Mouse (Mus musculus): ENCODE data around the gene Olfr572. TPM values are rescaled to one million over a fixed set of nuclear protein-coding genes. Genes with fewer than 3 reads are reported as not detected.

Gene Olfr572
- total and polyA plus RNA-seq, 2 experiments from 2014 or later: not detected

GRCm38 (mm10) chr7:102958137-102958536 is 33.9 kb downstream of the Olfr572 start:
- DNase-seq (ENCODE audit: low spot score) (no peak), ATAC-seq (ENCODE audit: low FRiP score) (no peak)
- Histone ChIP-seq H3K36me3 (ENCODE audit: insufficient read depth, low read length) (no peaks in the 10 kb centered on the region), H3K4me2 (ENCODE audit: low read depth, low read length, poor library complexity, severe bottlenecking) (no peak overlapping the region), H3K9me3 (ENCODE audit: low read length) (no peaks in the 10 kb centered on the region), H3K4me1 (ENCODE audit: insufficient read depth, low read length) (no peaks in the 10 kb centered on the region), H3K9ac (replicated peaks; ENCODE audit: low read length, poor library complexity, severe bottlenecking) (no peak overlapping the region), H3K4me3 (ENCODE audit: low read depth, low read length) (no peak overlapping the region), H3K27me3 (ENCODE audit: insufficient read depth, low read length) (no peaks in the 10 kb centered on the region), H3K27ac (ENCODE audit: low read depth, low read length) (no peak overlapping the region)
- WGBS: 75% methylated on average over 3 of the region's 3 CpGs
- no peak for TF ChIP-seq CTCF (IDR thresholded peaks at IDR 0.05)

- Histone ChIP-seq H3K9me3 (ENCODE audit: low read length) (no peaks in the 10 kb centered on the region), H3K36me3 (ENCODE audit: insufficient read depth, low read length) (no peaks in the 10 kb centered on the region), H3K4me3 (ENCODE audit: low read depth, low read length) (no peak within 1 kb of the TSS), H3K4me2 (ENCODE audit: low read depth, low read length, poor library complexity, severe bottlenecking) (no peak within 1 kb of the TSS), H3K4me1 (ENCODE audit: insufficient read depth, low read length) (no peaks in the 10 kb centered on the region), H3K27me3 (ENCODE audit: insufficient read depth, low read length) (no peaks in the 10 kb centered on the region), H3K9ac (replicated peaks; ENCODE audit: low read length, poor library complexity, severe bottlenecking) (no peak within 1 kb of the TSS), H3K27ac (ENCODE audit: low read depth, low read length) (no peak within 1 kb of the TSS)
- WGBS: 69% methylated on average over 1 of the region's 1 CpGs
- ATAC-seq (ENCODE audit: low FRiP score) (no peak), DNase-seq (ENCODE audit: low spot score) (no peak)
- TF ChIP-seq CTCF (IDR thresholded peaks at IDR 0.05): no peak
These were observed 34.4 kb downstream of the Olfr572 start, which contains the start of gene Olfr575 for GRCm38 (mm10) chr7:102958593-102958992. Gene Olfr575, minus strand, starts transcription at chr7:102958775.

- H3K4me3 ChIP-seq (ENCODE audit: low read depth, low read length): no peak within 1 kb of the TSS
- H3K4me2 ChIP-seq (ENCODE audit: low read depth, low read length, poor library complexity, severe bottlenecking): no peak within 1 kb of the TSS
- ATAC-seq (ENCODE audit: low FRiP score) (no peak), DNase-seq (ENCODE audit: low spot score) (no peak)
- no peaks in the 10 kb centered on the region for H3K36me3 ChIP-seq (ENCODE audit: insufficient read depth, low read length)
- no peak within 1 kb of the TSS for H3K9ac ChIP-seq (replicated peaks; ENCODE audit: low read length, poor library complexity, severe bottlenecking)
- no peaks in the 10 kb centered on the region for H3K27me3 ChIP-seq (ENCODE audit: insufficient read depth, low read length)
- TF ChIP-seq CTCF (IDR thresholded peaks at IDR 0.05): no peak
- no peaks in the 10 kb centered on the region for H3K4me1 ChIP-seq (ENCODE audit: insufficient read depth, low read length)
- no peaks in the 10 kb centered on the region for H3K9me3 ChIP-seq (ENCODE audit: low read length)
- no peak within 1 kb of the TSS for H3K27ac ChIP-seq (ENCODE audit: low read depth, low read length)
- WGBS: 63% methylated on average over 2 of the region's 2 CpGs
These were observed 38.2 kb downstream of the Olfr572 start, which contains the start of gene Olfr576 for GRCm38 (mm10) chr7:102962360-102962759. Gene Olfr576, plus strand, starts transcription at chr7:102962660.

GRCm38 (mm10) chr7:102974399-102974798 is 50.2 kb downstream of the Olfr572 start:
- H3K27me3 ChIP-seq (ENCODE audit: insufficient read depth, low read length): no peaks in the 10 kb centered on the region
- H3K4me3 ChIP-seq (ENCODE audit: low read depth, low read length): no peak overlapping the region
- WGBS: 40% methylated on average over 1 of the region's 1 CpGs
- no peak overlapping the region for H3K9ac ChIP-seq (replicated peaks; ENCODE audit: low read length, poor library complexity, severe bottlenecking)
- H3K27ac ChIP-seq (ENCODE audit: low read depth, low read length): no peak overlapping the region
- ATAC-seq (ENCODE audit: low FRiP score) (no peak), DNase-seq (ENCODE audit: low spot score) (no peak)
- H3K9me3 ChIP-seq (ENCODE audit: low read length): no peaks in the 10 kb centered on the region
- H3K4me2 ChIP-seq (ENCODE audit: low read depth, low read length, poor library complexity, severe bottlenecking): no peak overlapping the region
- TF ChIP-seq CTCF (IDR thresholded peaks at IDR 0.05): no peak
- no peaks in the 10 kb centered on the region for H3K4me1 ChIP-seq (ENCODE audit: insufficient read depth, low read length)
- no peaks in the 10 kb centered on the region for H3K36me3 ChIP-seq (ENCODE audit: insufficient read depth, low read length)

- TF ChIP-seq CTCF (IDR thresholded peaks at IDR 0.05): no peak
- no peak for DNase-seq (ENCODE audit: low spot score)
- Histone ChIP-seq H3K4me2 (ENCODE audit: low read depth, low read length, poor library complexity, severe bottlenecking) (no peak within 1 kb of the TSS), H3K27ac (ENCODE audit: low read depth, low read length) (no peak within 1 kb of the TSS), H3K9me3 (ENCODE audit: low read length) (no peaks in the 10 kb centered on the region), H3K9ac (replicated peaks; ENCODE audit: low read length, poor library complexity, severe bottlenecking) (no peak within 1 kb of the TSS), H3K36me3 (ENCODE audit: insufficient read depth, low read length) (no peaks in the 10 kb centered on the region), H3K4me1 (ENCODE audit: insufficient read depth, low read length) (no peaks in the 10 kb centered on the region), H3K4me3 (ENCODE audit: low read depth, low read length) (no peak within 1 kb of the TSS), H3K27me3 (ENCODE audit: insufficient read depth, low read length) (no peaks in the 10 kb centered on the region)
- no peak for ATAC-seq (ENCODE audit: low FRiP score)
- 83% methylated on average over 2 of the region's 2 CpGs for WGBS
These were observed 51.6 kb downstream of the Olfr572 start, which contains the start of gene Olfr577 for GRCm38 (mm10) chr7:102975843-102976242. Gene Olfr577, minus strand, starts transcription at chr7:102975943.

Other genes with a start within 250 kb of the Olfr572 start
- 6.9 and 7.1 TPM in 2 replicates for gene Trim68, start 237.1 kb upstream of the Olfr572 start, total RNA-seq (2014; rRNA removed)
- gene Trim68, start 237.1 kb upstream of the Olfr572 start, polyA plus RNA-seq (2015; fragmentation: Nextera tagmentation; extraction: Ambion mirVana): 4.9 and 5.7 TPM in 2 replicates
- not detected in 2 replicates for gene Olfr557, start 228.5 kb upstream of the Olfr572 start, total RNA-seq (2014; rRNA removed)
- gene Olfr557, start 228.5 kb upstream of the Olfr572 start, polyA plus RNA-seq (2015; fragmentation: Nextera tagmentation; extraction: Ambion mirVana): not detected in 2 replicates
- 0.05 and 0.16 TPM in 2 replicates for gene Olfr558, start 222.2 kb upstream of the Olfr572 start, total RNA-seq (2014; rRNA removed)
- gene Olfr558, start 222.2 kb upstream of the Olfr572 start, polyA plus RNA-seq (2015; fragmentation: Nextera tagmentation; extraction: Ambion mirVana): not detected in 2 replicates
- not detected in 2 replicates for gene Olfr33, start 205.3 kb upstream of the Olfr572 start, total RNA-seq (2014; rRNA removed)
- not detected in 2 replicates for gene Olfr33, start 205.3 kb upstream of the Olfr572 start, polyA plus RNA-seq (2015; fragmentation: Nextera tagmentation; extraction: Ambion mirVana)
- not detected in 2 replicates for gene Olfr559, start 196.9 kb upstream of the Olfr572 start, total RNA-seq (2014; rRNA removed)
- gene Olfr559, start 196.9 kb upstream of the Olfr572 start, polyA plus RNA-seq (2015; fragmentation: Nextera tagmentation; extraction: Ambion mirVana): not detected in 2 replicates
- gene Olfr560, start 165.0 kb upstream of the Olfr572 start, total RNA-seq (2014; rRNA removed): not detected in 2 replicates
- gene Olfr560, start 165.0 kb upstream of the Olfr572 start, polyA plus RNA-seq (2015; fragmentation: Nextera tagmentation; extraction: Ambion mirVana): not detected in 2 replicates
- not detected in 2 replicates for gene Olfr78, start 164.9 kb upstream of the Olfr572 start, total RNA-seq (2014; rRNA removed)
- 0.09 and 0.10 TPM in 2 replicates for gene Olfr78, start 164.9 kb upstream of the Olfr572 start, polyA plus RNA-seq (2015; fragmentation: Nextera tagmentation; extraction: Ambion mirVana)
- not detected in 2 replicates for gene Olfr561, start 153.2 kb upstream of the Olfr572 start, total RNA-seq (2014; rRNA removed)
- gene Olfr561, start 153.2 kb upstream of the Olfr572 start, polyA plus RNA-seq (2015; fragmentation: Nextera tagmentation; extraction: Ambion mirVana): 0.06 TPM in 1 of 2 replicates, not detected in the other
- gene Olfr564, start 120.9 kb upstream of the Olfr572 start, total RNA-seq (2014; rRNA removed): not detected in 2 replicates
- not detected in 2 replicates for gene Olfr564, start 120.9 kb upstream of the Olfr572 start, polyA plus RNA-seq (2015; fragmentation: Nextera tagmentation; extraction: Ambion mirVana)
- gene Olfr566, start 65.6 kb upstream of the Olfr572 start, total RNA-seq (2014; rRNA removed): not detected in 2 replicates
- gene Olfr566, start 65.6 kb upstream of the Olfr572 start, polyA plus RNA-seq (2015; fragmentation: Nextera tagmentation; extraction: Ambion mirVana): not detected in 2 replicates
- not detected in 2 replicates for gene Olfr568, start 47.3 kb upstream of the Olfr572 start, total RNA-seq (2014; rRNA removed)
- not detected in 2 replicates for gene Olfr568, start 47.3 kb upstream of the Olfr572 start, polyA plus RNA-seq (2015; fragmentation: Nextera tagmentation; extraction: Ambion mirVana)
- not detected in 2 replicates for gene Olfr569, start 33.5 kb upstream of the Olfr572 start, total RNA-seq (2014; rRNA removed)
- not detected in 2 replicates for gene Olfr569, start 33.5 kb upstream of the Olfr572 start, polyA plus RNA-seq (2015; fragmentation: Nextera tagmentation; extraction: Ambion mirVana)
- not detected in 2 replicates for gene Olfr570, start 29.8 kb upstream of the Olfr572 start, total RNA-seq (2014; rRNA removed)
- gene Olfr570, start 29.8 kb upstream of the Olfr572 start, polyA plus RNA-seq (2015; fragmentation: Nextera tagmentation; extraction: Ambion mirVana): not detected in 2 replicates
- not detected in 2 replicates for gene Olfr571, start 6.9 kb upstream of the Olfr572 start, total RNA-seq (2014; rRNA removed)
- not detected in 2 replicates for gene Olfr571, start 6.9 kb upstream of the Olfr572 start, polyA plus RNA-seq (2015; fragmentation: Nextera tagmentation; extraction: Ambion mirVana)
- gene Olfr573-ps1, start 18.2 kb downstream of the Olfr572 start, total RNA-seq (2014; rRNA removed): not detected in 2 replicates
- gene Olfr573-ps1, start 18.2 kb downstream of the Olfr572 start, polyA plus RNA-seq (2015; fragmentation: Nextera tagmentation; extraction: Ambion mirVana): not detected in 2 replicates
- not detected in 2 replicates for gene Olfr574, start 24.1 kb downstream of the Olfr572 start, total RNA-seq (2014; rRNA removed)
- gene Olfr574, start 24.1 kb downstream of the Olfr572 start, polyA plus RNA-seq (2015; fragmentation: Nextera tagmentation; extraction: Ambion mirVana): not detected in 2 replicates
- not detected in 2 replicates for gene Olfr575, start 34.4 kb downstream of the Olfr572 start, total RNA-seq (2014; rRNA removed)
- gene Olfr575, start 34.4 kb downstream of the Olfr572 start, polyA plus RNA-seq (2015; fragmentation: Nextera tagmentation; extraction: Ambion mirVana): not detected in 2 replicates
- not detected in 2 replicates for gene Olfr576, start 38.3 kb downstream of the Olfr572 start, total RNA-seq (2014; rRNA removed)
- not detected in 2 replicates for gene Olfr576, start 38.3 kb downstream of the Olfr572 start, polyA plus RNA-seq (2015; fragmentation: Nextera tagmentation; extraction: Ambion mirVana)
- not detected in 2 replicates for gene Olfr577, start 51.5 kb downstream of the Olfr572 start, total RNA-seq (2014; rRNA removed)
- not detected in 2 replicates for gene Olfr577, start 51.5 kb downstream of the Olfr572 start, polyA plus RNA-seq (2015; fragmentation: Nextera tagmentation; extraction: Ambion mirVana)
- gene Olfr578, start 64.9 kb downstream of the Olfr572 start, total RNA-seq (2014; rRNA removed): not detected in 2 replicates
- not detected in 2 replicates for gene Olfr578, start 64.9 kb downstream of the Olfr572 start, polyA plus RNA-seq (2015; fragmentation: Nextera tagmentation; extraction: Ambion mirVana)
- gene Olfr582, start 113.6 kb downstream of the Olfr572 start, total RNA-seq (2014; rRNA removed): not detected in 2 replicates
- gene Olfr582, start 113.6 kb downstream of the Olfr572 start, polyA plus RNA-seq (2015; fragmentation: Nextera tagmentation; extraction: Ambion mirVana): not detected in 2 replicates
- not detected in 2 replicates for gene Olfr583, start 126.9 kb downstream of the Olfr572 start, total RNA-seq (2014; rRNA removed)
- gene Olfr583, start 126.9 kb downstream of the Olfr572 start, polyA plus RNA-seq (2015; fragmentation: Nextera tagmentation; extraction: Ambion mirVana): not detected in 2 replicates
- gene Olfr584, start 157.5 kb downstream of the Olfr572 start, total RNA-seq (2014; rRNA removed): not detected in 2 replicates
- not detected in 2 replicates for gene Olfr584, start 157.5 kb downstream of the Olfr572 start, polyA plus RNA-seq (2015; fragmentation: Nextera tagmentation; extraction: Ambion mirVana)
- gene Olfr585, start 173.3 kb downstream of the Olfr572 start, total RNA-seq (2014; rRNA removed): not detected in 2 replicates
- not detected in 2 replicates for gene Olfr585, start 173.3 kb downstream of the Olfr572 start, polyA plus RNA-seq (2015; fragmentation: Nextera tagmentation; extraction: Ambion mirVana)
- not detected in 2 replicates for gene Olfr586, start 201.2 kb downstream of the Olfr572 start, total RNA-seq (2014; rRNA removed)
- not detected in 2 replicates for gene Olfr586, start 201.2 kb downstream of the Olfr572 start, polyA plus RNA-seq (2015; fragmentation: Nextera tagmentation; extraction: Ambion mirVana)
- gene Olfr588-ps1, start 216.5 kb downstream of the Olfr572 start, total RNA-seq (2014; rRNA removed): 0.09 TPM in 1 of 2 replicates, not detected in the other
- gene Olfr588-ps1, start 216.5 kb downstream of the Olfr572 start, polyA plus RNA-seq (2015; fragmentation: Nextera tagmentation; extraction: Ambion mirVana): not detected in 2 replicates
- not detected in 2 replicates for gene Olfr589, start 231.9 kb downstream of the Olfr572 start, total RNA-seq (2014; rRNA removed)
- not detected in 2 replicates for gene Olfr589, start 231.9 kb downstream of the Olfr572 start, polyA plus RNA-seq (2015; fragmentation: Nextera tagmentation; extraction: Ambion mirVana)

Data from midbrain, postnatal 0 days (tissue).